Mouse (Mus musculus): ENCODE measurements around the gene Eif4g3. TPM values are rescaled to one million over a fixed set of nuclear protein-coding genes. Genes with fewer than 3 reads are reported as not detected.

Eif4g3 gene
- polyA plus RNA-seq, 1 experiment: 382 TPM

DNA sequence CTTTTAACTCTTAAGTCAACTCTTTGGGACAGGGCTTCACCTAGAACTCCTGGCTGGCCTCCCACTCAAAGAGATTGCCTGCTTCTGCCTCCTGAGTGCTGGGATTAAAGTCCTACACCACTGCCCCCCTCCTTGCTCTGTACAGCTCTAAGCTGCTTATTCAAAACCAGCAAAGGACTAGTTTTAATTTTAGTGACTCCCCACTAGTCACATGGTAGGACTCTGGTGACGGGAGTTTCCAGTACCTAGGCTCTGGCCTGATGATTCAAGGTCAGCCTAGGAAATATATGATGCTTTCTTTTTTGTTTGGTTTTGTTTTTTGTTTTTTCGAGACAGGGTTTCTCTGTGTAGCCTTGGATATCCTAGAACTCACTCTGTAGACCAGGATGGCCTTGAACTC lies 172.0 kb downstream of the Eif4g3 start:
- H3K27ac ChIP-seq (ENCODE audit: insufficient read depth, low read depth, low read length): no peak overlapping the region
- WGBS: 85% methylated on average over 2 of the region's 2 CpGs
- TF ChIP-seq CTCF (IDR thresholded peaks at IDR 0.05; ENCODE audit: insufficient read depth, low read depth, low read length): no peak
- no peak for TF ChIP-seq POLR2A (IDR thresholded peaks at IDR 0.05; ENCODE audit: insufficient read depth, low read depth, low read length)
- peaks cover 16% of the 10 kb centered on the region for H3K4me1 ChIP-seq (ENCODE audit: control insufficient read depth, insufficient read depth, low read length)
- H3K4me3 ChIP-seq (ENCODE audit: insufficient read depth, low read depth, low read length): no peak overlapping the region

GRCm38 (mm10) chr4:138166519-138166918 lies 173.7 kb downstream of the Eif4g3 start:
- peaks cover 13% of the 10 kb centered on the region for H3K4me1 ChIP-seq (ENCODE audit: control insufficient read depth, insufficient read depth, low read length)
- no peak overlapping the region for H3K27ac ChIP-seq (ENCODE audit: insufficient read depth, low read depth, low read length)
- 72% methylated on average over 10 of the region's 10 CpGs for WGBS
- no peak overlapping the region for H3K4me3 ChIP-seq (ENCODE audit: insufficient read depth, low read depth, low read length)
- TF ChIP-seq POLR2A (IDR thresholded peaks at IDR 0.05; ENCODE audit: insufficient read depth, low read depth, low read length) (no peak), CTCF (IDR thresholded peaks at IDR 0.05; ENCODE audit: insufficient read depth, low read depth, low read length) (no peak)

GRCm38 (mm10) chr4:138168162-138168561 lies 175.3 kb downstream of the Eif4g3 start:
- H3K4me1 ChIP-seq (ENCODE audit: control insufficient read depth, insufficient read depth, low read length): peaks cover 10% of the 10 kb centered on the region
- WGBS: 85% methylated on average over 3 of the region's 3 CpGs
- no peak overlapping the region for H3K27ac ChIP-seq (ENCODE audit: insufficient read depth, low read depth, low read length)
- no peak for TF ChIP-seq CTCF (IDR thresholded peaks at IDR 0.05; ENCODE audit: insufficient read depth, low read depth, low read length)
- TF ChIP-seq POLR2A (IDR thresholded peaks at IDR 0.05; ENCODE audit: insufficient read depth, low read depth, low read length): no peak
- H3K4me3 ChIP-seq (ENCODE audit: insufficient read depth, low read depth, low read length): no peak overlapping the region

- 0 out of 2 replicates have a peak, but pooled peaks cover under 1% of the 10 kb centered on the region for H3K4me1 ChIP-seq (ENCODE audit: control insufficient read depth, insufficient read depth, low read length)
- no peak overlapping the region for H3K27ac ChIP-seq (ENCODE audit: insufficient read depth, low read depth, low read length)
- H3K4me3 ChIP-seq (ENCODE audit: insufficient read depth, low read depth, low read length): no peak overlapping the region
- 89% methylated on average over 4 of the region's 4 CpGs for WGBS
- TF ChIP-seq CTCF (IDR thresholded peaks at IDR 0.05; ENCODE audit: insufficient read depth, low read depth, low read length) (no peak), POLR2A (IDR thresholded peaks at IDR 0.05; ENCODE audit: insufficient read depth, low read depth, low read length) (no peak)
These were observed 176.6 kb downstream of the Eif4g3 start for GRCm38 (mm10) chr4:138169420-138169819.

DNA sequence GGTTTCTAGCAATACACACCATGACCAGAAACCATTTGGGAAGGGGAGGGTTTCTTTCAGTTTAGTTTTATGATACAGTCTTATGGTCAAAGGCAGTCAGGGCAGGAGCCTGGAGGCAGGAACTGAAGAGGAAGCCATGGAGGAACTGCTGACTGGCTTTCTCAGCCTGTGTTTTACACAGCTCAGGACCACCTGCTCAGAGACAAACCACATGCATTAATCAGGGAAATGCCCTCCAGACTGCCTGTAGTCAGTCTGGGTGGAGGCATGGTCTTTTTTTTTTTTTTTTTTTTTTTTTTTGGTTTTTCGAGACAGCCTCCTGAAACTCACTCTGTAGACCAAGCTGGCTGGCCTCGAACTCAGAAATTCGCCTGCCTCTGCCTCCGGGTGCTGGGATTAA lies 179.9 kb downstream of the Eif4g3 start:
- H3K4me3 ChIP-seq (ENCODE audit: insufficient read depth, low read depth, low read length): no peak overlapping the region
- WGBS: 89% methylated on average over 4 of the region's 4 CpGs
- TF ChIP-seq POLR2A (IDR thresholded peaks at IDR 0.05; ENCODE audit: insufficient read depth, low read depth, low read length) (no peak), CTCF (IDR thresholded peaks at IDR 0.05; ENCODE audit: insufficient read depth, low read depth, low read length) (no peak)
- H3K27ac ChIP-seq (ENCODE audit: insufficient read depth, low read depth, low read length): no peak overlapping the region
- H3K4me1 ChIP-seq (ENCODE audit: control insufficient read depth, insufficient read depth, low read length): no peaks in the 10 kb centered on the region

DNA sequence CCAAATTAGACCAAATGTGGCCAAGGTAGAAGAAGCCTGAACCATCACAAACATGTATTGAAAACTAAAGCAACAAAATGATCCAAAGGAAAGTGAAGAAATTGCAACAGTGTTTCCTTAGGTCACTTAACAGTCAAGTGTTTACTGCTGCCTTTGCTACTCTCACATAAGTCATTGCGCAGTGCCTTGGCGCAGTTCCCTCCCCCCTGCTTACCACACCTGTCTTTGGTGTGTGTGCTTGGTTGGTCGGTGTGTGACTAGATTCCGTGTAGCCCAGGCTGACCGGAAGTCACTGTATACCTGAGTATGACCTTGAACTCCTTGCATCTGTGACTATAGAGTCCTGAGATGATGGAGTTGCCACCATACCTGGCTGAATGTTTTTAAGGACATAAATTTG lies 186.6 kb downstream of the Eif4g3 start:
- no peak overlapping the region for H3K4me3 ChIP-seq (ENCODE audit: insufficient read depth, low read depth, low read length)
- no peaks in the 10 kb centered on the region for H3K4me1 ChIP-seq (ENCODE audit: control insufficient read depth, insufficient read depth, low read length)
- TF ChIP-seq POLR2A (IDR thresholded peaks at IDR 0.05; ENCODE audit: insufficient read depth, low read depth, low read length) (no peak), CTCF (IDR thresholded peaks at IDR 0.05; ENCODE audit: insufficient read depth, low read depth, low read length) (no peak)
- H3K27ac ChIP-seq (ENCODE audit: insufficient read depth, low read depth, low read length): no peak overlapping the region
- WGBS: 98% methylated on average over 5 of the region's 5 CpGs

GRCm38 (mm10) chr4:138180719-138181118 lies 187.9 kb downstream of the Eif4g3 start:
- 84% methylated on average over 4 of the region's 4 CpGs for WGBS
- H3K4me1 ChIP-seq (ENCODE audit: control insufficient read depth, insufficient read depth, low read length): no peaks in the 10 kb centered on the region
- H3K27ac ChIP-seq (ENCODE audit: insufficient read depth, low read depth, low read length): no peak overlapping the region
- no peak overlapping the region for H3K4me3 ChIP-seq (ENCODE audit: insufficient read depth, low read depth, low read length)
- no peak for TF ChIP-seq CTCF (IDR thresholded peaks at IDR 0.05; ENCODE audit: insufficient read depth, low read depth, low read length)
- no peak for TF ChIP-seq POLR2A (IDR thresholded peaks at IDR 0.05; ENCODE audit: insufficient read depth, low read depth, low read length)

DNA sequence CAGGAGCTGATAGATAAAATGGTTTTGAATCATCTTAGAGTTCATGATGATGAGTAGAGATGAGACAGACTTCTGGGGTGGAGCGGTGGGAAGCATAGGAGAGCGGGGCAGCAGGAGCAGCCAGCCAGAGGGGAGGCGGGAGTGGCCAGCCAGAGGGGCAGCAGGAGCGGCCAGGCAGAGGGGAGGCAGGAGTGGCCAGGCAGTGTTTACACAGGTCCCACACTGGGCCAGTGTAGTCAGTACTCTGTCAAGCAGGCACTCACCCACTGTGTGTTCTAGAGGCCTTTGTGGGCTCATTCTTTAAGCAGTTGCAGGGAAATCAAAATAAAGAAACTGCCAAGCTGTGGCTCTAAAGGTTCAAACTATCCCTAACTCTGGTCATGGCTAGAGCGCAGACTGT lies 191.2 kb downstream of the Eif4g3 start:
- Histone ChIP-seq H3K4me3 (ENCODE audit: insufficient read depth, low read depth, low read length) (no peak overlapping the region), H3K4me1 (ENCODE audit: control insufficient read depth, insufficient read depth, low read length) (peaks cover 6% of the 10 kb centered on the region), H3K27ac (ENCODE audit: insufficient read depth, low read depth, low read length) (no peak overlapping the region)
- WGBS: 85% methylated on average over 5 of the region's 5 CpGs
- TF ChIP-seq CTCF (IDR thresholded peaks at IDR 0.05; ENCODE audit: insufficient read depth, low read depth, low read length) (no peak), POLR2A (IDR thresholded peaks at IDR 0.05; ENCODE audit: insufficient read depth, low read depth, low read length) (no peak)

DNA sequence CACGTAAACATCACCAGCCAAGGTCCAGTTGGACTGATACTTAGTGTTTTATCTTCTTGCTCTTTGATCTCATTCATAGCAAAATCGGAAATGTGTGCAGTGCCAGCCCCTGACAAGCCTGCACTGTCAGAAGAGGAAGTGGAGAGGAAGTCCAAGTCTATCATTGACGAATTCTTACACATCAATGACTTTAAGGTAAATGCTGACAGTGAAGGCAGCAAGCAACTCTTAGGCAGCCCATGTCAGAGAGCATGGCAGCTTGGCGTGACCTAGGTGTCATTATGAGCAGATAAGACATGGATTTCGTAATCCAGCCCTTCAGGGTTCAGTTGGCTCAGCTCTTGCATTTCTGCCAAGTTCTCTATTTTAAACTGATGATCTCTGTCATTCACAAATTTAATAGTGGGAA lies 191.8 kb downstream of the Eif4g3 start:
- Histone ChIP-seq H3K27ac (ENCODE audit: insufficient read depth, low read depth, low read length) (no peak overlapping the region), H3K4me1 (ENCODE audit: control insufficient read depth, insufficient read depth, low read length) (peaks cover 6% of the 10 kb centered on the region), H3K4me3 (ENCODE audit: insufficient read depth, low read depth, low read length) (no peak overlapping the region)
- TF ChIP-seq POLR2A (IDR thresholded peaks at IDR 0.05; ENCODE audit: insufficient read depth, low read depth, low read length) (no peak), CTCF (IDR thresholded peaks at IDR 0.05; ENCODE audit: insufficient read depth, low read depth, low read length) (no peak)
- WGBS: 79% methylated on average over 5 of the region's 5 CpGs

DNA sequence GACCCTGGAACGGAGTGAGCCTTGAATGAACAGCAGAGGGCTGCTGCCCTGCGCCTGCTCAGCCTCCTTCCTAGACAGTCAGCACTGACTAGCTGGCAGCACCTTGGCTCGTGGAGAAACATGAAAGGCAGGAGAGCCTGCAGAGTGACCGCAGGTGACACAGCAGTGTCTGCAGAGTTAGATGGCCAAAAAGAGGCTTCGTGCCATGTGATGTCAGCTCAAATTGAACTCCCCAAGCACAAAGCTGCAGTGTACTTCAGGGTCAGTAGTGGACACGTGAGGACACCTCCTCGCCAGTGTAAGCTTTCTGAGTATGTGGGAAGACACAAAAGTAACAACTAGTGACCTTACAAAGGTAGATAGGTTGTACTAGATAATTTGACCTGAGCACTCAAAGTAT lies 193.1 kb downstream of the Eif4g3 start:
- TF ChIP-seq CTCF (IDR thresholded peaks at IDR 0.05; ENCODE audit: insufficient read depth, low read depth, low read length) (no peak), POLR2A (IDR thresholded peaks at IDR 0.05; ENCODE audit: insufficient read depth, low read depth, low read length) (no peak)
- 94% methylated on average over 7 of the region's 7 CpGs for WGBS
- Histone ChIP-seq H3K4me1 (ENCODE audit: control insufficient read depth, insufficient read depth, low read length) (peaks cover 6% of the 10 kb centered on the region), H3K27ac (ENCODE audit: insufficient read depth, low read depth, low read length) (no peak overlapping the region), H3K4me3 (ENCODE audit: insufficient read depth, low read depth, low read length) (no peak overlapping the region)
